Mouse (Mus musculus) lung, postnatal 0 days (tissue): Measurements from ENCODE around the gene Plscr1.

Experiments used
- CTCF ChIP-seq: IDR thresholded peaks from 2 replicates; pipeline ENCODE4 v1.5.1; 2016; ENCODE audit warnings: antibody characterized with exemption, mild to moderate bottlenecking
- EP300 ChIP-seq: IDR thresholded peaks from 2 replicates; pipeline ENCODE4 v1.6.1; 2016; ENCODE audit warnings: antibody characterized with exemption, mild to moderate bottlenecking, control low read depth

GRCm38 (mm10) chr9:92298288-92298687 is 48.7 kb downstream of the Plscr1 start:
- TF ChIP-seq CTCF = no peak
- no peak for TF ChIP-seq EP300
